Mouse (Mus musculus) heart, embryonic 14.5 days (tissue): Measurements from ENCODE around the gene Cdk5r2. TPM values are rescaled to one million over a fixed set of nuclear protein-coding genes. Genes with fewer than 3 reads are reported as not detected.

Experiments
- ATAC-seq: fragments of 200-750 bp; cut with Nextera tagmentation; 2 replicates; pipeline ENCODE4 v1.8.0; 2017; ENCODE audit warnings: low read depth, moderate TSS enrichment; ENCODE audit not compliant: insufficient number of reproducible peaks, insufficient read depth, low FRiP score
- H3K27ac ChIP-seq, 2 experiments: fragments of 200-500 bp in 1 of 2; fragments of 300-500 bp in 1 of 2; sonication (generic) in 1 of 2; replicated peaks in 1 of 2; 2 replicates each; pipeline ENCODE4 v1.5.1; 2012 to 2014; ENCODE audit warnings: low read depth in 2 of 2, low read length in 2 of 2, control low read depth in 1 of 2, mild to moderate bottlenecking in 1 of 2, mixed read lengths in 1 of 2; ENCODE audit not compliant: control insufficient read depth in 1 of 2, insufficient read depth in 1 of 2
- H3K27me3 ChIP-seq: fragments of 300-500 bp; sonication (generic); 2 replicates; pipeline ENCODE4 v1.6.1; 2014; ENCODE audit warnings: mild to moderate bottlenecking, low read length, control low read depth; ENCODE audit not compliant: control insufficient read depth, insufficient read depth
- H3K36me3 ChIP-seq: fragments of 300-500 bp; sonication (generic); 2 replicates; pipeline ENCODE4 v1.6.1; 2014; ENCODE audit warnings: mild to moderate bottlenecking, control low read depth, low read length, mixed read lengths; ENCODE audit not compliant: control insufficient read depth, insufficient read depth
- H3K4me1 ChIP-seq, 2 experiments: fragments of 200-500 bp in 1 of 2; fragments of 300-500 bp in 1 of 2; sonication (generic) in 1 of 2; 2 replicates each; pipeline ENCODE4 v1.6.1; 2012 to 2014; ENCODE audit warnings: low read length in 2 of 2, control low read depth in 1 of 2, mixed read lengths in 1 of 2; ENCODE audit not compliant: control insufficient read depth in 2 of 2, insufficient read depth in 2 of 2
- H3K4me2 ChIP-seq: fragments of 300-500 bp; sonication (generic); 2 replicates; pipeline ENCODE4 v1.6.1; 2014; ENCODE audit warnings: mild to moderate bottlenecking, low read length
- H3K4me3 ChIP-seq, 2 experiments: fragments of 200-500 bp in 1 of 2; fragments of 300-500 bp in 1 of 2; sonication (generic) in 1 of 2; 2 replicates each; pipeline ENCODE4 v1.5.1; 2012 to 2014; ENCODE audit warnings: low read length in 2 of 2, mild to moderate bottlenecking in 2 of 2, control low read depth in 1 of 2, low read depth in 1 of 2, moderate library complexity in 1 of 2; ENCODE audit not compliant: control insufficient read depth in 1 of 2, insufficient read depth in 1 of 2
- H3K9ac ChIP-seq: fragments of 300-500 bp; sonication (generic); 2 replicates; pipeline ENCODE4 v1.6.1; 2014; ENCODE audit warnings: mild to moderate bottlenecking, low read length
- H3K9me3 ChIP-seq: fragments of 300-500 bp; sonication (generic); 2 replicates; pipeline ENCODE4 v1.6.1; 2016; ENCODE audit warnings: low read length, control low read depth; ENCODE audit not compliant: control insufficient read depth
- WGBS: fragments of 180-500 bp; shearing (Covaris S2); extraction: QIAGEN DNeasy Blood & Tissue Kit; methylation state at CpG from one replicate; pipeline ENCODE4 v1.1.7; 2014; 5-methylcytosine and 5-hydroxymethylcytosine counted together
- polyA plus RNA-seq: library from polyadenylated mRNA; unstranded; fragments of >200 nt; fragmentation: Nextera tagmentation; extraction: Ambion mirVana; gene quantifications from 2 replicates; pipeline ENCODE4 v1.2.1, GENCODE M21; 2014

The Cdk5r2 gene
- polyA plus RNA-seq, 1 experiment from 2014 or later = 0.11 TPM

DNA sequence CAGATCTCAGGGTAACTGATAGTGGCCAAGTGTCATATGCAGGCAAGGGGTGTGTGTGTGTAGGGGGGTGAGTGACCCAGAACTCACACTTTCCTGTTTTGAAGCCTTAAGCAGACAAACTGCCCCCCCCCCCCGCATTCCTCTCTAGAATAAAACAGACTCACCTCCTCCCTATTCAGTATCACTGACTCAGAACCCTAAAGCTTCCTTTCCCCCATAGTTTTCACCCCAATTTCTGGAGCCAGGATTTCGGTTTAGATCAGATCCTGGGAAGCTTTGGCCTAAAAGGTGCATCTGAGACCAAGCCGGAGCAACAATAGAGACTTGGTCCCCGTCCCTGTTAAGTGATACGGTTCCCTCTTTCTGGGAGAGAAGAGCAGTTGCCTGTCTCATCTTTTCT is 28.7 kb downstream of the Cdk5r2 start:
- H3K36me3 ChIP-seq = no peaks in the 10 kb centered on the region
- H3K9ac ChIP-seq = no peak overlapping the region
- H3K4me2 ChIP-seq = no peak overlapping the region
- 10% methylated on average over 5 of the region's 5 CpGs for WGBS
- peaks cover 7 to 27% of the 10 kb centered on the region in 2 experiments; a peak in 3 of 4 replicates for H3K4me1 ChIP-seq
- ATAC-seq = no peak
- no peak overlapping the region for H3K4me3 ChIP-seq
- H3K27ac ChIP-seq = no peak overlapping the region
- no peaks in the 10 kb centered on the region for H3K9me3 ChIP-seq
- peaks cover 90% of the 10 kb centered on the region for H3K27me3 ChIP-seq

DNA sequence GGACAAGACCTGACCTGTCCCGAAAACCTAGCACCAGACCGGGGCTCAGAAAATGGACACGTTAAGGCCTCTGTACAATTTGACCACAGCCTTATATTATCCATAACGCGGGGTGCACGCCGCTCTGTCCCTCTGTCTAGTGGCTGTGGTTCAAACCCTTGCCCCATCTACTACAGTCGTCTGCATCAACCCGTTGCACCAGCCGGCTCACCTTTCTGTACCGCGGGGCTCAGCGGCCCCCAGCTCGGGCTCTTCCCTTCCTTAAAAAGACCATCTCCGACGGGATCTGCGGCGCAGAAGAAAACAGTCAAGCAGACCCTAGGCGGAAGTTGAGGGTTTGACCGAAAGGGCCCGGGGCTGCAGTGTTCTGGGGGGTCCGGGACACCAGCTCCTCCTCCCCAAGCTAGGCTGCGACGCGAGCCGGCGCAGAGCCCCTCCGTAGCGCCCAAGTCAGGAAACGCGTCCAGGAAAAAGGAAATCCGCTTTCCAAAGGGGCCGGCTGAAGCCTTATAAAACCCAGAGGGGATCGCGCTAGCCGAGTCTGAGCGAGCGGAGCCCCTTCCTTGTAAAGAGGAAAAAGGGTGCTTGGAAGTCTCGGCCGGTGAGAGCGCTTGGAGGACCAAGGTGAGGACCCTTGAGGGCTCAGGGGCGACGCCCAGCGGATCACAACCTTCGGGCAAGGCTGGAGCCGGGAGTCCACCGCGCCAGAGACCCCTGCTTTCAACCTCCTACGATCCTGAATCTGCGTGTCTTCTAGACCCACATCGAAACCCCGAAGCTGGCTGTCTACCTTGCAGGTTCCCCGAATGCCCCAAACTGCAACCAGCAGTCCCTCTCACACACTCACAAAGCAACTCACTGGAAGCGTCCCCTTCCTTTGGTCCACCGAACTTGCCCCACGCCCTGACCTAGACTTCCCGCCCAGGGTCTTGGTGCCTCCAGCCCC is 29.7 kb downstream of the Cdk5r2 start:
- peaks cover 7 to 27% of the 10 kb centered on the region in 2 experiments; a peak in 3 of 4 replicates for H3K4me1 ChIP-seq
- peak overlapping the region; percentile 50 for H3K9ac ChIP-seq
- H3K4me3 ChIP-seq = peak overlapping the region; percentile 38 to 47
- no peak for ATAC-seq
- H3K27me3 ChIP-seq = peaks cover 84% of the 10 kb centered on the region
- H3K27ac ChIP-seq = peak overlapping the region in 1 of 2 experiments; percentile 16; a peak in 1 of 4 replicates
- no peaks in the 10 kb centered on the region for H3K9me3 ChIP-seq
- H3K36me3 ChIP-seq = no peaks in the 10 kb centered on the region
- H3K4me2 ChIP-seq = peak overlapping the region; percentile 65
- 2% methylated on average over 57 of the region's 57 CpGs for WGBS

DNA sequence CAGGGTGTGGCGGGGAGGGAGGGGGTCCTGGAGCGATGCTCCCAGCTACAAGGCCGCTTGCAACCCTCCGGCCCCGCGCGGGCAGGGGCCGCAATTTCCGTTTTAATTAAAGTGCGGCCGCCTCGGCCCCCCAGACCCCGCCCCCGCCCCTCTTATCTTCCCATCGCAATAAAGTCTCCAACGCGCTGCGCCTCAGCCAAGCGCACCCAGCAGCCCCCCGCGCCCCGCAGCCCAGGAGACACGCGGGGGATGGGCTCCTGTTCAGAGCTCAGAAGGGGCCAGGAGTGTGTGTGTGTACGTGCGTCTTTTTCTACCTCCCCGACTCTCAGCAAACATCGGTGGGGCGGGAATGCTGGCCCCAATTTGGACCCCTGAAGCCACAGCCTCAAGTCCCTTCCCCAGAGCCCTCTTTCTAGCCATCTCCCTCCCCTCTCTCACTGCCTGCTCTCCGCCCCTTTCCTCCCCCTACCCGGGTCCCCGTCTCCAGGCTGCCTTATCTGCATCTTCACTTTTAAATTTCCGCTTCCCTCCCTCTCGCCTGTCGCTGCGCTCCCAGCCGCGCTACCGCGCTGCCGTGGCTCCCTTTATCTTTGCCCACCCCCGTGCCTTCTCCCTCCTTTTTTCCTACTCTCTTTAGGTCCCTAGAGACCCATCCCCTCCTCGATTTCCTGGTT is 30.8 kb downstream of the Cdk5r2 start, which contains the start of gene Fev:
Gene Fev (minus strand): TSS at position 51 of the 674 bp plus-strand sequence.
- Histone ChIP-seq H3K4me3 (peak within 1 kb of the TSS; percentile 38 to 47), H3K9ac (peak within 1 kb of the TSS; percentile 50), H3K4me2 (peak within 1 kb of the TSS; percentile 65), H3K9me3 (no peaks in the 10 kb centered on the region), H3K27ac (peak within 1 kb of the TSS in 1 of 2 experiments; percentile 16; a peak in 1 of 4 replicates), H3K27me3 (peaks cover 93% of the 10 kb centered on the region), H3K4me1 (peaks cover 7 to 27% of the 10 kb centered on the region in 2 experiments; a peak in 3 of 4 replicates), H3K36me3 (no peaks in the 10 kb centered on the region)
- WGBS = under 1% methylated on average over 42 of the region's 43 CpGs
- ATAC-seq = 0 out of 2 replicates have a peak, but pooled peaks have one; percentile 11

DNA sequence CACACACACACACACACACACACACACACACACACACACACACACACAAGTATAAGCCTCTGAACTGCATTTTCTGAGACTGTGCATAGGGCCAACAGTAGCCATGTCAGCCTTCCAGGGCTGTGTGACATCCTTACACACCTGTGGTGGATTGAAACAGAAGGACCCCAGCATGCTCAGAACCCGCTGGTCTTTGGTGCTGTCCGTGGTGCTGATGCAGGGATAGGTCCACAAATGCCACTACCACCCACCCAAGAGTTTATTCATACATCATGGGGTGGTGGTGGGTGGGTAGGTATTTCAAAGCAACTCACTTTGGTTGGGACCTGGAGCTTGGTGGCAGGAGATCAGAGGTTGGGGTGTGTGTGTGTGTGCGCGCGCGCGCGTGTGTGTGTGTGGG is 36.8 kb downstream of the Cdk5r2 start:
- no peaks in the 10 kb centered on the region for H3K36me3 ChIP-seq
- H3K4me2 ChIP-seq = no peak overlapping the region
- no peak overlapping the region for H3K9ac ChIP-seq
- H3K4me3 ChIP-seq = no peak overlapping the region
- no peaks in the 10 kb centered on the region for H3K9me3 ChIP-seq
- no peak overlapping the region for H3K27ac ChIP-seq
- WGBS = 1% methylated on average over 4 of the region's 8 CpGs
- H3K27me3 ChIP-seq = peaks cover 92% of the 10 kb centered on the region
- peaks cover 0 to 3% of the 10 kb centered on the region in 2 experiments; a peak in 1 of 4 replicates for H3K4me1 ChIP-seq
- no peak for ATAC-seq

DNA sequence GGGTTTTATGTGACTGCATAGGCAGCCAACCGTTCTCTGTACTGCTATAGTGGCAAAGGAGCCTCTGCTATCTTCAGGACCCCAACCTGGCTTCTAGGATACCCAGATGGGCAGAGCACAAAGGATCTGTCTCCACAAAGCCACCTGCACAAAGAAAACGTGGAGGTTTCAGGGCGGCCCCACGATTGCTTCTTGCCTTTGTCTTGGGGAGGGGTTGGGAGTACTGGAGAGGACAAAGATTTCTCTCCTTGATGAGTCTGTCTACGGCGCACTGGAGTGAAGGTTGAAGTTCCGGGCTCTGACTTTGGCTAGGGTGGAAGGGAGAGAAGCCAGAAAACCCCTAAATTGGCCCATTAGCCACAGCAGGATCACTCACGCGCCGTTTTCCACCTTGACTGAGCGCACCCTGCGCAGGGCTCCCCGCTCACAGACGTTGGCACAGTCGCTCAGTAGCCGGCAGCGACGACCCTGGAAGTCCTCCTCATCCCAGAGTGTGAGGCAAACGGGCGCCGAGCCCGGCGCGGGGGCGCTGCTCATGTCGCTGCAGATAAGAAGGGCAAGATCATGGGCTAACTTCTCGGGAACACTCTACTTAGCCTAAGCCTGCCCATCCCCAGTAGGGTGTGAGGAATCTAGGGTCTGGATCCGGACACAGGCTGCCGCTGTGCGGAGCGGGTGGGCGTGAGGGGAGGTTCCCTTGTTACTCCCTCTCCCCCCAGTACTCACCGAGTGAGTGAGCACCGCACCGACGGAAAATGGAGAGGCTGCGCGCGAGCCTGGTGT is 37.8 kb downstream of the Cdk5r2 start:
- H3K4me3 ChIP-seq = no peak overlapping the region
- peaks cover 0 to 3% of the 10 kb centered on the region in 2 experiments; a peak in 1 of 4 replicates for H3K4me1 ChIP-seq
- WGBS = 3% methylated on average over 39 of the region's 39 CpGs
- no peak overlapping the region for H3K27ac ChIP-seq
- no peak overlapping the region for H3K9ac ChIP-seq
- no peak for ATAC-seq
- H3K9me3 ChIP-seq = no peaks in the 10 kb centered on the region
- no peaks in the 10 kb centered on the region for H3K36me3 ChIP-seq
- peak overlapping the region; percentile 7; the same call in 1 of the 2 replicates for H3K4me2 ChIP-seq
- H3K27me3 ChIP-seq = peaks cover 92% of the 10 kb centered on the region

DNA sequence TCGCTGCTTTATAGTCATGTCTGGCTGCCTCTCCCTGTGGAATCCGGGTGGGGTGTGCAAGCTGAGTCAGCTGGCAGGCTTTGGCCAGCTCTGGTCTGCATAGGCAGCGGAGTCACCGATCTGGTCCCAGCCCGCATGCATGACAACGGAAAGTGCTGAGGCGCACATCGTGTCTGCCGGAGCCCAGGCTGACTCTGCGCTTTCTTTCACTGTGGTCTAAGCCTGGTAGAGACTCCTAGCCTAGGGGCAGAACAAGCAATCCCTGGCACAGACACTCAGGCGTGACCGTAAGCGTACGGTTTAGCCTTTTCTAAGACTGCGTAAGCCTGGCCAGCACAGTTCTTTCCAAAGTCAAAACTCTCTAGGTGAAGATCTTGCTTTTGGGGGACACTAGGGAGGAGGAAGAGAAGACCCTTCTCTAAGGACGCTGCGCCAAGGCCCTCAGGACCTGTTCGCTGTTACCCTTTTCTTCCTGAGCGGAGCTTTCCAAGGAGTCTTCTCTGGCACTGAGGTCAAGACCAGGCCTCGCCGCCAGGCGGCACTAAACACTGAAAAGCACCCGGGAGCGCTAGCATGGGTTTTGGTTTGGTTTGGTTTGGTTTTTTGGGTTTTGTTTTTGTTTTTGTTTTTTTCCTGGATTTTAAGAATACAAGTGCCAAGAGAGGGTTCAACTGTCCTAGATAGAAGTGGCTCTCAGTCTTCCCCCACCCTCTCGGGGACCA is 38.6 kb downstream of the Cdk5r2 start, which contains the start of gene Cryba2:
Gene Cryba2 (minus strand): TSS at position 10 of the 722 bp plus-strand sequence.
- no peak within 1 kb of the TSS for H3K4me3 ChIP-seq
- peak within 1 kb of the TSS; percentile 7; the same call in 1 of the 2 replicates for H3K4me2 ChIP-seq
- WGBS = 6% methylated on average over 25 of the region's 25 CpGs
- H3K27me3 ChIP-seq = peaks cover 93% of the 10 kb centered on the region
- peaks cover 0 to 3% of the 10 kb centered on the region in 2 experiments; a peak in 1 of 4 replicates for H3K4me1 ChIP-seq
- H3K27ac ChIP-seq = no peak within 1 kb of the TSS
- no peak for ATAC-seq
- no peaks in the 10 kb centered on the region for H3K36me3 ChIP-seq
- no peaks in the 10 kb centered on the region for H3K9me3 ChIP-seq
- H3K9ac ChIP-seq = no peak within 1 kb of the TSS
